Mouse (Mus musculus) heart, embryonic 10.5 days (tissue): ENCODE measurements around the gene Gm49416. TPM values are rescaled to one million over a fixed set of nuclear protein-coding genes. Genes with fewer than 3 reads are reported as not detected.
A peak's percentile ranks its signal among the peaks of the same experiment; 100 is the strongest.
"Not testable (repeated sequence)": the region's sequence is repeated elsewhere in the genome, so short reads cannot be mapped to it uniquely, and the experiment has no call there.

Experiments used
- DNase-seq: peaks from one replicate; pipeline ENCODE4 v3.0.0-alpha.2; 2017; ENCODE audit warnings: low spot score
- H3K27ac ChIP-seq: fragments of 300-500 bp; sonication (generic); 2 replicates; pipeline ENCODE4 v1.5.1; 2016; ENCODE audit warnings: mild to moderate bottlenecking
- H3K27me3 ChIP-seq: fragments of 300-500 bp; sonication (generic); 2 replicates; pipeline ENCODE4 v1.6.1; 2016; ENCODE audit warnings: mild to moderate bottlenecking; ENCODE audit not compliant: poor library complexity, insufficient read depth, severe bottlenecking
- H3K36me3 ChIP-seq: fragments of 300-500 bp; sonication (generic); 2 replicates; pipeline ENCODE4 v1.6.1; 2016; ENCODE audit warnings: mild to moderate bottlenecking, moderate library complexity
- H3K4me1 ChIP-seq: fragments of 300-500 bp; sonication (generic); 2 replicates; pipeline ENCODE4 v1.6.1; 2016; ENCODE audit warnings: mild to moderate bottlenecking
- H3K4me3 ChIP-seq: fragments of 300-500 bp; sonication (generic); 2 replicates; pipeline ENCODE4 v1.5.1; 2016; ENCODE audit warnings: mild to moderate bottlenecking, moderate library complexity
- H3K9me3 ChIP-seq: fragments of 300-500 bp; sonication (generic); 2 replicates; pipeline ENCODE4 v1.6.1; 2016; ENCODE audit warnings: mild to moderate bottlenecking, moderate library complexity
- WGBS: fragments of 180-500 bp; shearing (Covaris S2); methylation state at CpG from one replicate; pipeline ENCODE4 v1.1.7; 2016; 5-methylcytosine and 5-hydroxymethylcytosine counted together
- polyA plus RNA-seq: library from polyadenylated mRNA; unstranded; fragments of >200 nt; fragmentation: Nextera tagmentation; extraction: Ambion mirVana; gene quantifications from 2 replicates; pipeline ENCODE4 v1.2.1, GENCODE M21; 2016

Gene Gm49416
- polyA plus RNA-seq, 1 experiment from 2014 or later, result not detected

- Histone ChIP-seq H3K4me1 (no peaks in the 10 kb centered on the region), H3K36me3 (no peaks in the 10 kb centered on the region), H3K4me3 (no peak overlapping the region), H3K9me3 (no peaks in the 10 kb centered on the region), H3K27ac (no peak overlapping the region), H3K27me3 (no peaks in the 10 kb centered on the region)
- WGBS, result 40% methylated on average over 4 of the region's 4 CpGs
- DNase-seq, result no peak
Measured at GRCm38 (mm10) chr19:8857689-8858088, 31.0 kb upstream of the Gm49416 start.

- Histone ChIP-seq H3K36me3 (no peaks in the 10 kb centered on the region), H3K4me1 (no peaks in the 10 kb centered on the region), H3K27me3 (no peaks in the 10 kb centered on the region), H3K27ac (no peak overlapping the region), H3K4me3 (no peak overlapping the region), H3K9me3 (no peaks in the 10 kb centered on the region)
- WGBS, result 13% methylated on average over 1 of the region's 1 CpGs
- DNase-seq, result no peak
Measured at GRCm38 (mm10) chr19:8859018-8859417, 29.7 kb upstream of the Gm49416 start.

GRCm38 (mm10) chr19:8864265-8864664 is 24.5 kb upstream of the Gm49416 start:
- H3K4me3 ChIP-seq, result no peak overlapping the region
- DNase-seq, result no peak
- WGBS, result 75% methylated on average over 6 of the region's 6 CpGs
- H3K27me3 ChIP-seq, result no peaks in the 10 kb centered on the region
- H3K27ac ChIP-seq, result no peak overlapping the region
- H3K9me3 ChIP-seq, result no peaks in the 10 kb centered on the region
- H3K36me3 ChIP-seq, result no peaks in the 10 kb centered on the region
- no peaks in the 10 kb centered on the region for H3K4me1 ChIP-seq

GRCm38 (mm10) chr19:8870381-8870780 is 18.3 kb upstream of the Gm49416 start:
- H3K4me1 ChIP-seq, H3K9me3 ChIP-seq, H3K27me3 ChIP-seq, DNase-seq: not testable (repeated sequence)
- 78% methylated on average over 3 of the region's 3 CpGs for WGBS
- Histone ChIP-seq H3K27ac (peak overlapping the region; percentile 94; the same call in 1 of the 2 replicates), H3K36me3 (peaks cover 22% of the 10 kb centered on the region), H3K4me3 (peak overlapping the region; percentile 94)

- Histone ChIP-seq H3K4me1 (peaks cover 6% of the 10 kb centered on the region), H3K27ac (peak overlapping the region; percentile 94), H3K36me3 (peaks cover 27% of the 10 kb centered on the region), H3K27me3 (no peaks in the 10 kb centered on the region), H3K4me3 (peak overlapping the region; percentile 94), H3K9me3 (no peaks in the 10 kb centered on the region)
- DNase-seq, result no peak
- WGBS, result 38% methylated on average over 9 of the region's 9 CpGs
Measured at GRCm38 (mm10) chr19:8870838-8871237, 17.9 kb upstream of the Gm49416 start.

- Histone ChIP-seq H3K4me3 (peak within 1 kb of the TSS; percentile 94), H3K27me3 (no peaks in the 10 kb centered on the region), H3K9me3 (no peaks in the 10 kb centered on the region), H3K36me3 (peaks cover 33% of the 10 kb centered on the region), H3K27ac (peak within 1 kb of the TSS; percentile 94), H3K4me1 (peaks cover 6% of the 10 kb centered on the region)
- 1% methylated on average over 59 of the region's 59 CpGs for WGBS
- DNase-seq, result peak; percentile 99
Measured at GRCm38 (mm10) chr19:8871267-8872186, 17.2 kb upstream of the Gm49416 start, which contains the start of gene Ubxn1. Gene Ubxn1 (plus strand): TSS chr19:8871496.

GRCm38 (mm10) chr19:8872266-8872840 is 16.4 kb upstream of the Gm49416 start:
- WGBS, result 79% methylated on average over 10 of the region's 10 CpGs
- Histone ChIP-seq H3K27ac (peak overlapping the region; percentile 94), H3K4me1 (peaks cover 6% of the 10 kb centered on the region), H3K36me3 (peaks cover 37% of the 10 kb centered on the region), H3K9me3 (no peaks in the 10 kb centered on the region), H3K27me3 (no peaks in the 10 kb centered on the region), H3K4me3 (peak overlapping the region; percentile 94)
- no peak for DNase-seq

GRCm38 (mm10) chr19:8875031-8875430 is 13.7 kb upstream of the Gm49416 start:
- Histone ChIP-seq H3K27me3 (no peaks in the 10 kb centered on the region), H3K4me3 (no peak overlapping the region), H3K9me3 (no peaks in the 10 kb centered on the region), H3K4me1 (peaks cover 11% of the 10 kb centered on the region), H3K27ac (no peak overlapping the region), H3K36me3 (peaks cover 46% of the 10 kb centered on the region)
- DNase-seq, result no peak
- WGBS, result 90% methylated on average over 7 of the region's 7 CpGs

- WGBS, result 2% methylated on average over 42 of the region's 42 CpGs
- Histone ChIP-seq H3K4me1 (peaks cover 5% of the 10 kb centered on the region; the same call in 1 of the 2 replicates), H3K27ac (peak within 1 kb of the TSS; percentile 94), H3K9me3 (no peaks in the 10 kb centered on the region), H3K27me3 (no peaks in the 10 kb centered on the region), H3K4me3 (peak within 1 kb of the TSS; percentile 67), H3K36me3 (peaks cover 23% of the 10 kb centered on the region)
- peak; percentile 93 for DNase-seq
Measured at GRCm38 (mm10) chr19:8880311-8881033, 8.3 kb upstream of the Gm49416 start, which contains the start of gene Uqcc3. Gene Uqcc3 (minus strand): TSS chr19:8880923.

- peaks cover 5% of the 10 kb centered on the region; the same call in 1 of the 2 replicates for H3K4me1 ChIP-seq
- no peak for DNase-seq
- peak overlapping the region; percentile 94; the same call in 1 of the 2 replicates for H3K27ac ChIP-seq
- H3K4me3 ChIP-seq, result peak overlapping the region; percentile 67
- H3K9me3 ChIP-seq, result no peaks in the 10 kb centered on the region
- WGBS, result 22% methylated on average over 3 of the region's 3 CpGs
- H3K36me3 ChIP-seq, result peaks cover 17% of the 10 kb centered on the region
- H3K27me3 ChIP-seq, result no peaks in the 10 kb centered on the region
Measured at GRCm38 (mm10) chr19:8881034-8881392, 7.7 kb upstream of the Gm49416 start.

- Histone ChIP-seq H3K27ac (no peak within 1 kb of the TSS), H3K36me3 (no peaks in the 10 kb centered on the region), H3K4me1 (peaks cover 10% of the 10 kb centered on the region), H3K4me3 (no peak within 1 kb of the TSS), H3K27me3 (no peaks in the 10 kb centered on the region), H3K9me3 (no peaks in the 10 kb centered on the region)
- DNase-seq, result no peak
- WGBS, result 72% methylated on average over 3 of the region's 3 CpGs
Measured at GRCm38 (mm10) chr19:8883616-8884015, 5.1 kb upstream of the Gm49416 start, which contains the start of the genes Lbhd1 and Gm49403. Gene Lbhd1 (plus strand): TSS chr19:8883732. Gene Gm49403 (plus strand): TSS chr19:8883930.

- no peak for DNase-seq
- no peaks in the 10 kb centered on the region for H3K9me3 ChIP-seq
- peaks cover 13% of the 10 kb centered on the region for H3K36me3 ChIP-seq
- H3K4me1 ChIP-seq, result peaks cover 8% of the 10 kb centered on the region
- WGBS, result 41% methylated on average over 1 of the region's 1 CpGs
- H3K4me3 ChIP-seq, result peak overlapping the region; percentile 71; the same call in 1 of the 2 replicates
- no peaks in the 10 kb centered on the region for H3K27me3 ChIP-seq
- H3K27ac ChIP-seq, result peak overlapping the region; percentile 88
Measured at GRCm38 (mm10) chr19:8886916-8887584, 1.7 kb upstream of the Gm49416 start.
